Mouse (Mus musculus): ENCODE measurements around the gene Afmid. TPM values are rescaled to one million over a fixed set of nuclear protein-coding genes. Genes with fewer than 3 reads are reported as not detected.
A peak's percentile ranks its signal among the peaks of the same experiment; 100 is the strongest.

Afmid gene
- polyA plus RNA-seq, 1 experiment from 2014 or later = 17.5 TPM

GRCm38 (mm10) chr11:117790703-117791440 lies 34.9 kb upstream of the Afmid start:
- no peaks in the 10 kb centered on the region for H3K36me3 ChIP-seq (ENCODE audit: control insufficient read depth, insufficient read depth)
- no peak overlapping the region for H3K27ac ChIP-seq (ENCODE audit: low read length)
- H3K9me3 ChIP-seq (replicated peaks; ENCODE audit: control insufficient read depth, low read length) = no peaks in the 10 kb centered on the region
- no peaks in the 10 kb centered on the region for H3K27me3 ChIP-seq (ENCODE audit: control insufficient read depth, insufficient read depth, low read length)
- H3K9ac ChIP-seq (ENCODE audit: low read length) = peak overlapping the region; percentile 42
- peak overlapping the region; percentile 34 for H3K4me3 ChIP-seq (ENCODE audit: low read length)
- peaks cover 11% of the 10 kb centered on the region for H3K4me1 ChIP-seq (ENCODE audit: control insufficient read depth, insufficient read depth, low read length)
- WGBS = 32% methylated on average over 22 of the region's 23 CpGs
- no peak; the same call in 1 of the 2 replicates for ATAC-seq (replicated peaks; ENCODE audit: extremely low read depth, insufficient read depth, low FRiP score)
- H3K4me2 ChIP-seq (ENCODE audit: low read depth, low read length) = peak overlapping the region; percentile 55

GRCm38 (mm10) chr11:117791441-117791761 lies 34.3 kb upstream of the Afmid start:
- 79% methylated on average over 9 of the region's 9 CpGs for WGBS
- no peak for ATAC-seq (replicated peaks; ENCODE audit: extremely low read depth, insufficient read depth, low FRiP score)
- H3K27me3 ChIP-seq (ENCODE audit: control insufficient read depth, insufficient read depth, low read length) = no peaks in the 10 kb centered on the region
- no peak overlapping the region for H3K9ac ChIP-seq (ENCODE audit: low read length)
- no peak overlapping the region for H3K4me2 ChIP-seq (ENCODE audit: low read depth, low read length)
- H3K4me3 ChIP-seq (ENCODE audit: low read length) = no peak overlapping the region
- no peak overlapping the region for H3K27ac ChIP-seq (ENCODE audit: low read length)
- H3K36me3 ChIP-seq (ENCODE audit: control insufficient read depth, insufficient read depth) = no peaks in the 10 kb centered on the region
- no peaks in the 10 kb centered on the region for H3K9me3 ChIP-seq (replicated peaks; ENCODE audit: control insufficient read depth, low read length)
- peaks cover 11% of the 10 kb centered on the region for H3K4me1 ChIP-seq (ENCODE audit: control insufficient read depth, insufficient read depth, low read length)

GRCm38 (mm10) chr11:117792281-117792888 lies 33.3 kb upstream of the Afmid start:
- Histone ChIP-seq H3K36me3 (ENCODE audit: control insufficient read depth, insufficient read depth) (no peaks in the 10 kb centered on the region), H3K27ac (ENCODE audit: low read length) (peak overlapping the region; percentile 53; the same call in 1 of the 2 replicates), H3K4me3 (ENCODE audit: low read length) (peak overlapping the region; percentile 37), H3K9ac (ENCODE audit: low read length) (peak overlapping the region; percentile 67), H3K27me3 (ENCODE audit: control insufficient read depth, insufficient read depth, low read length) (no peaks in the 10 kb centered on the region), H3K4me2 (ENCODE audit: low read depth, low read length) (peak overlapping the region; percentile 66), H3K9me3 (replicated peaks; ENCODE audit: control insufficient read depth, low read length) (no peaks in the 10 kb centered on the region), H3K4me1 (ENCODE audit: control insufficient read depth, insufficient read depth, low read length) (peaks cover 11% of the 10 kb centered on the region)
- ATAC-seq (replicated peaks; ENCODE audit: extremely low read depth, insufficient read depth, low FRiP score) = no peak; the same call in 1 of the 2 replicates
- 11% methylated on average over 22 of the region's 22 CpGs for WGBS

GRCm38 (mm10) chr11:117794035-117794551 lies 31.6 kb upstream of the Afmid start:
- H3K36me3 ChIP-seq (ENCODE audit: control insufficient read depth, insufficient read depth) = no peaks in the 10 kb centered on the region
- ATAC-seq (replicated peaks; ENCODE audit: extremely low read depth, insufficient read depth, low FRiP score) = 0 out of 2 replicates have a peak, but pooled peaks have one; percentile 16
- WGBS = 53% methylated on average over 4 of the region's 4 CpGs
- H3K9me3 ChIP-seq (replicated peaks; ENCODE audit: control insufficient read depth, low read length) = no peaks in the 10 kb centered on the region
- no peak overlapping the region for H3K4me2 ChIP-seq (ENCODE audit: low read depth, low read length)
- no peak overlapping the region for H3K27ac ChIP-seq (ENCODE audit: low read length)
- no peaks in the 10 kb centered on the region for H3K27me3 ChIP-seq (ENCODE audit: control insufficient read depth, insufficient read depth, low read length)
- H3K4me1 ChIP-seq (ENCODE audit: control insufficient read depth, insufficient read depth, low read length) = peaks cover 18% of the 10 kb centered on the region
- H3K9ac ChIP-seq (ENCODE audit: low read length) = no peak overlapping the region
- H3K4me3 ChIP-seq (ENCODE audit: low read length) = no peak overlapping the region

GRCm38 (mm10) chr11:117796954-117797353 lies 28.8 kb upstream of the Afmid start:
- WGBS = 48% methylated on average over 5 of the region's 5 CpGs
- no peak for ATAC-seq (replicated peaks; ENCODE audit: extremely low read depth, insufficient read depth, low FRiP score)
- Histone ChIP-seq H3K4me3 (ENCODE audit: low read length) (no peak overlapping the region), H3K4me1 (ENCODE audit: control insufficient read depth, insufficient read depth, low read length) (peaks cover 11% of the 10 kb centered on the region), H3K27me3 (ENCODE audit: control insufficient read depth, insufficient read depth, low read length) (no peaks in the 10 kb centered on the region), H3K9me3 (replicated peaks; ENCODE audit: control insufficient read depth, low read length) (no peaks in the 10 kb centered on the region), H3K4me2 (ENCODE audit: low read depth, low read length) (no peak overlapping the region), H3K36me3 (ENCODE audit: control insufficient read depth, insufficient read depth) (no peaks in the 10 kb centered on the region), H3K9ac (ENCODE audit: low read length) (no peak overlapping the region; the same call in 1 of the 2 replicates), H3K27ac (ENCODE audit: low read length) (peak overlapping the region; percentile 27; the same call in 1 of the 2 replicates)

GRCm38 (mm10) chr11:117797511-117798159 lies 28.1 kb upstream of the Afmid start, which contains the start of gene 6030468B19Rik:
Gene 6030468B19Rik (plus strand): TSS chr11:117797660.
- no peak for ATAC-seq (replicated peaks; ENCODE audit: extremely low read depth, insufficient read depth, low FRiP score)
- Histone ChIP-seq H3K4me3 (ENCODE audit: low read length) (no peak within 1 kb of the TSS), H3K4me2 (ENCODE audit: low read depth, low read length) (no peak within 1 kb of the TSS), H3K36me3 (ENCODE audit: control insufficient read depth, insufficient read depth) (no peaks in the 10 kb centered on the region), H3K9ac (ENCODE audit: low read length) (no peak within 1 kb of the TSS; the same call in 1 of the 2 replicates), H3K4me1 (ENCODE audit: control insufficient read depth, insufficient read depth, low read length) (peaks cover 9% of the 10 kb centered on the region), H3K27me3 (ENCODE audit: control insufficient read depth, insufficient read depth, low read length) (no peaks in the 10 kb centered on the region), H3K27ac (ENCODE audit: low read length) (peak within 1 kb of the TSS; percentile 36; the same call in 1 of the 2 replicates), H3K9me3 (replicated peaks; ENCODE audit: control insufficient read depth, low read length) (no peaks in the 10 kb centered on the region)
- WGBS = 41% methylated on average over 9 of the region's 9 CpGs

GRCm38 (mm10) chr11:117798160-117798541 lies 27.6 kb upstream of the Afmid start:
- peak; percentile 35 for ATAC-seq (replicated peaks; ENCODE audit: extremely low read depth, insufficient read depth, low FRiP score)
- Histone ChIP-seq H3K4me3 (ENCODE audit: low read length) (no peak overlapping the region), H3K9me3 (replicated peaks; ENCODE audit: control insufficient read depth, low read length) (no peaks in the 10 kb centered on the region), H3K9ac (ENCODE audit: low read length) (no peak overlapping the region), H3K27me3 (ENCODE audit: control insufficient read depth, insufficient read depth, low read length) (no peaks in the 10 kb centered on the region), H3K4me2 (ENCODE audit: low read depth, low read length) (no peak overlapping the region), H3K4me1 (ENCODE audit: control insufficient read depth, insufficient read depth, low read length) (peaks cover 8% of the 10 kb centered on the region), H3K36me3 (ENCODE audit: control insufficient read depth, insufficient read depth) (no peaks in the 10 kb centered on the region), H3K27ac (ENCODE audit: low read length) (no peak overlapping the region)
- 23% methylated on average over 2 of the region's 2 CpGs for WGBS

- no peak overlapping the region for H3K27ac ChIP-seq (ENCODE audit: low read length)
- H3K9me3 ChIP-seq (replicated peaks; ENCODE audit: control insufficient read depth, low read length) = no peaks in the 10 kb centered on the region
- WGBS = 53% methylated on average over 5 of the region's 5 CpGs
- ATAC-seq (replicated peaks; ENCODE audit: extremely low read depth, insufficient read depth, low FRiP score) = no peak
- H3K4me1 ChIP-seq (ENCODE audit: control insufficient read depth, insufficient read depth, low read length) = peaks cover 8% of the 10 kb centered on the region
- H3K4me2 ChIP-seq (ENCODE audit: low read depth, low read length) = no peak overlapping the region
- no peak overlapping the region for H3K9ac ChIP-seq (ENCODE audit: low read length)
- H3K27me3 ChIP-seq (ENCODE audit: control insufficient read depth, insufficient read depth, low read length) = no peaks in the 10 kb centered on the region
- no peaks in the 10 kb centered on the region for H3K36me3 ChIP-seq (ENCODE audit: control insufficient read depth, insufficient read depth)
- no peak overlapping the region for H3K4me3 ChIP-seq (ENCODE audit: low read length)
Measured at GRCm38 (mm10) chr11:117799174-117799573, 26.6 kb upstream of the Afmid start.

- Histone ChIP-seq H3K27ac (ENCODE audit: low read length) (no peak overlapping the region), H3K4me2 (ENCODE audit: low read depth, low read length) (no peak overlapping the region), H3K9ac (ENCODE audit: low read length) (no peak overlapping the region), H3K27me3 (ENCODE audit: control insufficient read depth, insufficient read depth, low read length) (no peaks in the 10 kb centered on the region), H3K4me1 (ENCODE audit: control insufficient read depth, insufficient read depth, low read length) (peaks cover 8% of the 10 kb centered on the region), H3K9me3 (replicated peaks; ENCODE audit: control insufficient read depth, low read length) (no peaks in the 10 kb centered on the region), H3K4me3 (ENCODE audit: low read length) (no peak overlapping the region), H3K36me3 (ENCODE audit: control insufficient read depth, insufficient read depth) (no peaks in the 10 kb centered on the region)
- 81% methylated on average over 7 of the region's 7 CpGs for WGBS
- no peak for ATAC-seq (replicated peaks; ENCODE audit: extremely low read depth, insufficient read depth, low FRiP score)
Measured at GRCm38 (mm10) chr11:117800038-117800437, 25.7 kb upstream of the Afmid start.
